Mouse (Mus musculus) hindbrain, embryonic 14.5 days (tissue): ENCODE data around the gene Myo16. TPM values are rescaled to one million over a fixed set of nuclear protein-coding genes. Genes with fewer than 3 reads are reported as not detected.
A peak's percentile ranks its signal among the peaks of the same experiment; 100 is the strongest.

Source experiments
- ATAC-seq: fragments of 200-750 bp; cut with Nextera tagmentation; 2 replicates; pipeline ENCODE4 v1.8.0; 2017; ENCODE audit warnings: moderate number of reproducible peaks, mild to moderate bottlenecking, moderate TSS enrichment, moderate library complexity; ENCODE audit not compliant: low FRiP score
- DNase-seq: peaks from one replicate; pipeline ENCODE4 v3.0.0-alpha.2; 2015; ENCODE audit warnings: low spot score
- H3K27ac ChIP-seq: fragments of 300-500 bp; sonication (generic); 2 replicates; pipeline ENCODE4 v1.5.1; 2014; ENCODE audit warnings: mild to moderate bottlenecking, moderate library complexity
- H3K27me3 ChIP-seq: fragments of 300-500 bp; sonication (generic); 2 replicates; pipeline ENCODE4 v1.6.1; 2014; ENCODE audit warnings: mild to moderate bottlenecking, low read length, mixed read lengths; ENCODE audit not compliant: control insufficient read depth, insufficient read depth
- H3K36me3 ChIP-seq: fragments of 300-500 bp; sonication (generic); replicated peaks from 2 replicates; pipeline ENCODE4 v1.6.1; 2014; ENCODE audit not compliant: control insufficient read depth, insufficient read depth
- H3K4me1 ChIP-seq: fragments of 300-500 bp; sonication (generic); replicated peaks from 2 replicates; pipeline ENCODE4 v1.6.1; 2014; ENCODE audit warnings: antibody characterized with exemption, low read length, mixed read lengths; ENCODE audit not compliant: control insufficient read depth, insufficient read depth
- H3K4me2 ChIP-seq: fragments of 300-500 bp; sonication (generic); replicated peaks from 2 replicates; pipeline ENCODE4 v1.6.1; 2014; ENCODE audit warnings: mild to moderate bottlenecking, moderate library complexity
- H3K4me3 ChIP-seq: fragments of 300-500 bp; sonication (generic); replicated peaks from 2 replicates; pipeline ENCODE4 v1.5.1; 2014; ENCODE audit warnings: mild to moderate bottlenecking, low read length
- H3K9ac ChIP-seq: fragments of 300-500 bp; sonication (generic); 2 replicates; pipeline ENCODE4 v1.6.1; 2014
- H3K9me3 ChIP-seq: fragments of 300-500 bp; sonication (generic); 2 replicates; pipeline ENCODE4 v1.6.1; 2016; ENCODE audit warnings: low read length; ENCODE audit not compliant: control insufficient read depth
- WGBS: fragments of 180-500 bp; shearing (Covaris S2); extraction: QIAGEN DNeasy Blood & Tissue Kit; methylation state at CpG from one replicate; pipeline ENCODE4 v1.1.7; 2014; 5-methylcytosine and 5-hydroxymethylcytosine counted together
- polyA plus RNA-seq: library from polyadenylated mRNA; unstranded; fragments of >200 nt; fragmentation: Nextera tagmentation; extraction: Ambion mirVana; gene quantifications from 2 replicates; pipeline ENCODE4 v1.2.1, GENCODE M21; 2014

Myo16 gene
- polyA plus RNA-seq, 1 experiment from 2014 or later: 6.7 TPM

GRCm38 (mm10) chr8:10200042-10200441 is 46.3 kb downstream of the Myo16 start:
- Histone ChIP-seq H3K27ac (no peak overlapping the region), H3K36me3 (no peaks in the 10 kb centered on the region), H3K27me3 (no peaks in the 10 kb centered on the region), H3K9ac (no peak overlapping the region), H3K4me2 (no peak overlapping the region), H3K4me1 (peaks cover 26% of the 10 kb centered on the region), H3K9me3 (no peaks in the 10 kb centered on the region), H3K4me3 (no peak overlapping the region)
- DNase-seq: no peak
- ATAC-seq: no peak
- WGBS: 78% methylated on average over 8 of the region's 8 CpGs

DNA sequence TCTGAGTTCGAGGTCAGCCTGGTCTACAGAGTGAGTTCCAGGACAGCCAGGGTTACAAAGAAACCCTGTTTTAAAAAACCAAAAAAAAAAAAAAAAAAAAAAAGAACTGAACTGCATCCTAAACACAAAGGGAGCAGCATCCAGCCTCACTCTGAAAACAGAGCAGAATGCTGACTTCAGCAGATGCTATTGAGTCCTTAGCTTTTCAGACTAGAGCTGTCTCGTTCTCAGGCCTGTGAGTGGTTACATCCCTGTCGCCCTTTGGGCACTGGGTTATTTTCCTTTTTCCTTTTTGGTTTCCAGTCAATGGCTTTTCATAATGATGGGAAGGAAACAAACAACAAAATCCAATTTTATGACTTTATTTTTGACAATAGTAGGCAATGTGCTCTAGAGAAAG is 61.3 kb downstream of the Myo16 start:
- Histone ChIP-seq H3K9me3 (no peaks in the 10 kb centered on the region), H3K9ac (no peak overlapping the region), H3K27ac (no peak overlapping the region), H3K4me3 (no peak overlapping the region), H3K4me1 (no peaks in the 10 kb centered on the region; the same call in 1 of the 2 replicates), H3K27me3 (no peaks in the 10 kb centered on the region), H3K4me2 (no peak overlapping the region), H3K36me3 (no peaks in the 10 kb centered on the region)
- DNase-seq (no peak), ATAC-seq (no peak)
- WGBS: 43% methylated on average over 3 of the region's 3 CpGs

- peaks cover 17% of the 10 kb centered on the region for H3K4me1 ChIP-seq
- no peak overlapping the region for H3K9ac ChIP-seq
- no peak overlapping the region for H3K4me2 ChIP-seq
- no peaks in the 10 kb centered on the region for H3K9me3 ChIP-seq
- no peak for DNase-seq
- no peak; the same call in 1 of the 2 replicates for ATAC-seq
- H3K36me3 ChIP-seq: no peaks in the 10 kb centered on the region
- no peak overlapping the region for H3K4me3 ChIP-seq
- WGBS: 31% methylated on average over 5 of the region's 5 CpGs
- H3K27ac ChIP-seq: no peak overlapping the region
- no peaks in the 10 kb centered on the region for H3K27me3 ChIP-seq
Observed at GRCm38 (mm10) chr8:10219761-10220276, 66.1 kb downstream of the Myo16 start.

DNA sequence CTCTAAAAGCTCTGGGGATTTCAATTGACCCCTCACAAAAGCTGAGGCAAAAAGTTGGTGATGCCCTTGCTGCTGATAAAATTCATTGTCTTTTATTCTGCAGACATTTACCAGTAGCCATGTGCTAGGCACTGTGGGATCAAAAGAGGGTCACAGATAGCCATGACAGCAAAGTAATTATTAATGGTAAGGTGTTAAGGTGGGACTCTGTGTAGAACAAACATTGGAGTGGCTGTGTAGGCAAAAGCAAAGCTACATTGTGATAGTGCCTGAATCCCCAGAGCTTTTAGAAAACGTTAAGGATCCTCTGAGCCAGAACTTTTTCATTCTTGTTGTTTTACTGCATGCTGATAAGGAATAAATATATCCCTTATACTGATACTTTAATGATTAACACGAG is 69.1 kb downstream of the Myo16 start:
- H3K4me2 ChIP-seq: no peak overlapping the region
- H3K4me3 ChIP-seq: no peak overlapping the region
- H3K27ac ChIP-seq: no peak overlapping the region
- DNase-seq: no peak
- H3K9me3 ChIP-seq: no peaks in the 10 kb centered on the region
- no peaks in the 10 kb centered on the region for H3K27me3 ChIP-seq
- no peak for ATAC-seq
- no peak overlapping the region for H3K9ac ChIP-seq
- WGBS: 79% methylated on average over 2 of the region's 2 CpGs
- H3K36me3 ChIP-seq: no peaks in the 10 kb centered on the region
- H3K4me1 ChIP-seq: peaks cover 17% of the 10 kb centered on the region

- no peak for ATAC-seq
Observed at GRCm38 (mm10) chr8:10223528-10224194, 70.0 kb downstream of the Myo16 start.

DNA sequence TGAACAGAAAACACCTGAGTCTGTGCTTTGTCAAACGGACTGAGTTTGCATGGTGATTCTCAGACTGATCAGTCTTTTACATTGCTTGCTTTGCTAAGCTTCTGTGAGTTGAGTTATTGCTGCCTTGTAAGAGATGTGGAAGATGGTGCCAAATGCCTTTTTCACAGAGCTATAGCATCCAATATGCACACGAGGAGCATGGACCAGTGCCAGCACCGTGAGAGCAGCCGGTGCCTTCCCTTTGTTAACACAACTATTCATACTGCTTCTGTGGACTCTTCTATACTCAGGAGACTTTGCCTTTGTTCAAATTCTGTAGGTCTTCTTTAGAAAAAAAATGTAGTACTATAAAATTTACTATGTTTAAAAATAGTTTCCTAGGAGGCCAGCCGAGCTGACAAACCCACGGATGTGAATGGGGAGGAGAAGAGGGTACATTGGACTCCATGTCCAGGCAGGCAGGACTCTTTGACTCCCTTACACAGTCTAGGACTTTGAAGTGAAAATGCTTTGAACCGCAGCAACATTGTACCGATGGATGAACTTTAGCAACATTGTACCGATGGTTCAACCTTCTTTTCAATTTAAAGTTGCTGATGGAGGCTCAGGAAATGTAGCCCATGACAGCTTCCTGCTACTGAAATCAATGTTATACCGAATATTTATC is 70.7 kb downstream of the Myo16 start:
- Histone ChIP-seq H3K4me2 (peak overlapping the region; percentile 18), H3K4me1 (peaks cover 17% of the 10 kb centered on the region), H3K4me3 (no peak overlapping the region), H3K27me3 (no peaks in the 10 kb centered on the region), H3K36me3 (no peaks in the 10 kb centered on the region), H3K9me3 (no peaks in the 10 kb centered on the region), H3K9ac (no peak overlapping the region), H3K27ac (peak overlapping the region; percentile 74)
- DNase-seq (peak; percentile 69), ATAC-seq (peak; percentile 82)
- WGBS: 31% methylated on average over 10 of the region's 10 CpGs

More at GRCm38 (mm10) chr8:10223528-10224194, 70.0 kb downstream of the Myo16 start:
- peak; percentile 33 for DNase-seq
- peak overlapping the region; percentile 74 for H3K27ac ChIP-seq
- H3K36me3 ChIP-seq: no peaks in the 10 kb centered on the region
- H3K4me1 ChIP-seq: peaks cover 17% of the 10 kb centered on the region
- H3K4me3 ChIP-seq: no peak overlapping the region
- no peaks in the 10 kb centered on the region for H3K9me3 ChIP-seq
- H3K9ac ChIP-seq: no peak overlapping the region; the same call in 1 of the 2 replicates
- 24% methylated on average over 6 of the region's 6 CpGs for WGBS
- no peaks in the 10 kb centered on the region for H3K27me3 ChIP-seq
- peak overlapping the region; percentile 18 for H3K4me2 ChIP-seq

DNA sequence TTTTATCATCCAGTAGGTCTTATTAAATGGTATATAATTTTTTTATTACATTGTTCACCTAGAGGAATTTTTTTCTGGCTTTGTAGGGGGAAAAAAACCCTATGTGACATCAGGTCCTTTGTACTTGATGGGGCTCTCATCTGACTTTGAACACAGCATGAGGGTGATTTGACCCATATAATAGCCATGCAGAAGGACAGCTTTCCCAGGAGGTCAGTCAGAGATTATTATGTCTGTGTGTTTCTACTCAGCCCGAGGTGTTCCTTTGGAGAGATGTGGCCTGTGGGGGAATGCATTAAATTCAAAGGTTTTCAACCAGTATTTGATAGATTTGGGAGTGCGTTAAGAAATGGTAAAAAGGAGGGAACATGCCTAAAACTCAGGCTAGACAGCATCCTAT is 71.3 kb downstream of the Myo16 start:
- no peak overlapping the region for H3K4me3 ChIP-seq
- no peak overlapping the region for H3K4me2 ChIP-seq
- ATAC-seq: no peak
- no peaks in the 10 kb centered on the region for H3K9me3 ChIP-seq
- WGBS: 57% methylated on average over 2 of the region's 2 CpGs
- H3K4me1 ChIP-seq: peaks cover 17% of the 10 kb centered on the region
- no peak overlapping the region for H3K9ac ChIP-seq
- no peaks in the 10 kb centered on the region for H3K36me3 ChIP-seq
- H3K27ac ChIP-seq: 0 out of 2 replicates have a peak overlapping the region, but pooled peaks have one; percentile 74
- no peak for DNase-seq
- no peaks in the 10 kb centered on the region for H3K27me3 ChIP-seq

DNA sequence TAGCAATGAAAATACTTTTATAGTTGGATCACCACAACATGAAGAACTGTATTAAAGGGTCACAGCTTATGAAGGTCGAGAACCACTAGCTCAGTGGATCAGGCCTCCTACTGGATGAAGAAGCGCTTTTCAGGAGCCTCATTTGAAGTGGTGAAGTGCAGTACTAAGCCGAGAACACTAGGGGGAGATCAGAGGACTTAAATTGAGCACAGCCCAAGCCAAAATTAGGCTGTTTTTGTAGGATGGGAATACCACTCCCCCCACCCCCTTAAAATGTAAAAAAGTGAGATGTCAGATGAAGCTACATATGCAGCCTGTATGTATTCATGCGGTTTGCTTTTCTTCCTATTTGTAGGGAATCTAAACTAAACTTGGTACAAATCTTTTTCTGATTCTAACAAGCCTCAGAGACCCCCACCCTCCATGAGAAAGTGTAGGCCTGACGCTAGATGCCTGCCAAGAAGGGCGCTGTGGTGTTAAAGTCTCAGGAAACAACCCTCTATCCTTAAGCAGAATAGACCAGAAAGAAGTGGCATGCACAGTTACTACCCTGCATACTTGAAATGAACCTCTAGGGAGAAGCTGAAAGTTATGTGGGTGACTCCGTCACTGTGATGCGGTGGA is 77.1 kb downstream of the Myo16 start:
- WGBS: 55% methylated on average over 8 of the region's 8 CpGs
- ATAC-seq (no peak), DNase-seq (peak; percentile 76)
- Histone ChIP-seq H3K36me3 (no peaks in the 10 kb centered on the region), H3K27me3 (no peaks in the 10 kb centered on the region), H3K4me2 (no peak overlapping the region), H3K4me1 (no peaks in the 10 kb centered on the region), H3K4me3 (no peak overlapping the region), H3K9me3 (no peaks in the 10 kb centered on the region), H3K27ac (no peak overlapping the region), H3K9ac (no peak overlapping the region)

- Histone ChIP-seq H3K36me3 (no peaks in the 10 kb centered on the region), H3K4me3 (no peak overlapping the region), H3K4me2 (no peak overlapping the region), H3K9me3 (no peaks in the 10 kb centered on the region), H3K27ac (no peak overlapping the region), H3K9ac (no peak overlapping the region), H3K27me3 (no peaks in the 10 kb centered on the region), H3K4me1 (no peaks in the 10 kb centered on the region)
- DNase-seq (no peak), ATAC-seq (no peak)
- WGBS: 78% methylated on average over 2 of the region's 2 CpGs
Observed at GRCm38 (mm10) chr8:10234516-10234915, 80.8 kb downstream of the Myo16 start.
